Comparison of ENCODE assay signal across 24 mouse cellular contexts in the genomic region with DNA sequence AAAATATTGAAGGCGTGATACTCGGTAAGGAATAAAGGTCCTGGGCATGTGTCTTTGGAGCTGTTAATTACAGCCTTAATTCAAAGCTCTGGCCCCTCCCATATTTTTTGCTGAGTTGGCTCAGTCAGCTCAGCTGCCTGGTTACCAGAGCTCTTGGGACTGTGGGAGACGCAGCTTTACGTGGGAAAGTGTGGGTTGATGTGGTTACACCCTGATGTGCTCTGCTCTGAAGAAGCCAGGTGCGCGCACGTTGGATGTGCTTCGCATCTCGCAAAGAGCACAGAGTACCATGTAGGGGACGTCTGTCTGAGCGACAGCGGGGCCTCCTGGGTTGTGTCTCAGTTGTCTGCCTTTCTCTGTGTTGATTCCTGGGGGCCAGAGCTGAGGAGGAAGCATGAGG.
A peak's percentile ranks its signal among the peaks of the same experiment; 100 is the strongest.
DNase-seq lines count a peak whose midpoint lies in the region; ATAC-seq and TF ChIP-seq lines count a peak whose summit lies in the region.
"Had no signal": no experiment of that assay in that cellular context is flagged by ENCODE, and none has a peak within 500 bp of the region (broad histone marks: within the 10 kb centered on the region; RNA-seq: fewer than 3 reads in every experiment).

No protein-coding gene starts in this region.

- H3K27me3 ChIP-seq in midbrain, embryonic 11.5 days (ENCODE audit: control insufficient read depth, insufficient read depth, low read length), result no peaks in the 10 kb centered on the region
- H3K27me3 ChIP-seq in midbrain, embryonic 15.5 days (replicated peaks), result peaks cover 3% of the 10 kb centered on the region; the same call in 1 of the 2 replicates
- H3K27me3 ChIP-seq in stomach, postnatal 0 days (ENCODE audit: control insufficient read depth, insufficient read depth, low read length), result no peaks in the 10 kb centered on the region
- no peaks in the 10 kb centered on the region for H3K27me3 ChIP-seq in intestine, embryonic 15.5 days (replicated peaks)
- H3K27me3 ChIP-seq: heart, embryonic 15.5 days; hindbrain, embryonic 15.5 days; limb, embryonic 12.5 days; liver, embryonic 13.5 days; lung, embryonic 15.5 days; neural tube, embryonic 12.5 days had no signal

- no peak for TF ChIP-seq CTCF in brain, embryonic 14.5 days (IDR thresholded peaks at IDR 0.05; ENCODE audit: borderline replicate concordance, extremely low read depth, insufficient read depth, insufficient read length)
- no peak for TF ChIP-seq CTCF in stomach, postnatal 0 days (IDR thresholded peaks at IDR 0.05; ENCODE audit: low read depth)

- TF ChIP-seq POLR2A in brain, embryonic 14.5 days (IDR thresholded peaks at IDR 0.05; ENCODE audit: borderline replicate concordance, extremely low read depth, insufficient read depth, insufficient read length, poor library complexity, severe bottlenecking), result no peak

- no peaks in the 10 kb centered on the region for H3K9me3 ChIP-seq in midbrain, embryonic 11.5 days (ENCODE audit: control insufficient read depth, low read length)
- no peaks in the 10 kb centered on the region for H3K9me3 ChIP-seq in midbrain, embryonic 15.5 days
- H3K9me3 ChIP-seq in stomach, postnatal 0 days (ENCODE audit: control insufficient read depth, low read length), result no peaks in the 10 kb centered on the region
- no peaks in the 10 kb centered on the region for H3K9me3 ChIP-seq in intestine, embryonic 15.5 days
- H3K9me3 ChIP-seq: forebrain, embryonic 15.5 days; heart, embryonic 15.5 days; hindbrain, embryonic 15.5 days; limb, embryonic 12.5 days; liver, embryonic 13.5 days; lung, embryonic 15.5 days; neural tube, embryonic 12.5 days had no signal

- no peak overlapping the region for H3K27ac ChIP-seq in midbrain, embryonic 11.5 days (ENCODE audit: low read depth, low read length)
- H3K27ac ChIP-seq in midbrain, embryonic 15.5 days, result no peak overlapping the region
- H3K27ac ChIP-seq in stomach, postnatal 0 days (replicated peaks), result 0 out of 2 replicates have a peak overlapping the region, but pooled peaks have one; percentile 8
- no peak overlapping the region for H3K27ac ChIP-seq in intestine, embryonic 15.5 days
- H3K27ac ChIP-seq: forebrain, embryonic 15.5 days; heart, embryonic 15.5 days; hindbrain, embryonic 15.5 days; left cerebral cortex, adult 2 months; limb, embryonic 12.5 days; liver, embryonic 13.5 days; lung, embryonic 15.5 days; neural tube, embryonic 12.5 days had no signal

- H3K4me2 ChIP-seq in midbrain, embryonic 11.5 days, result no peak overlapping the region
- no peak overlapping the region for H3K4me2 ChIP-seq in midbrain, embryonic 15.5 days
- peak overlapping the region; percentile 17; the same call in 1 of the 2 replicates for H3K4me2 ChIP-seq in stomach, postnatal 0 days (replicated peaks; ENCODE audit: low read depth)
- no peak overlapping the region for H3K4me2 ChIP-seq in intestine, embryonic 15.5 days (replicated peaks)
- H3K4me2 ChIP-seq: forebrain, embryonic 15.5 days; heart, embryonic 15.5 days; hindbrain, embryonic 15.5 days; limb, embryonic 12.5 days; liver, embryonic 13.5 days; lung, embryonic 15.5 days; neural tube, embryonic 12.5 days had no signal

- 88% methylated on average over 12 of the region's 12 CpGs for WGBS in midbrain, embryonic 11.5 days
- WGBS in midbrain, embryonic 15.5 days, result 81% methylated on average over 12 of the region's 12 CpGs
- WGBS in stomach, postnatal 0 days, result 65% methylated on average over 12 of the region's 12 CpGs
- 83% methylated on average over 12 of the region's 12 CpGs for WGBS in intestine, embryonic 15.5 days

- H3K36me3 ChIP-seq in midbrain, embryonic 11.5 days (ENCODE audit: control insufficient read depth, insufficient read depth, low read length), result no peaks in the 10 kb centered on the region
- no peaks in the 10 kb centered on the region for H3K36me3 ChIP-seq in midbrain, embryonic 15.5 days (replicated peaks)
- H3K36me3 ChIP-seq in stomach, postnatal 0 days (ENCODE audit: control insufficient read depth, insufficient read depth, low read length), result no peaks in the 10 kb centered on the region
- H3K36me3 ChIP-seq in intestine, embryonic 15.5 days, result no peaks in the 10 kb centered on the region
- H3K36me3 ChIP-seq: forebrain, embryonic 15.5 days; heart, embryonic 15.5 days; hindbrain, embryonic 15.5 days; limb, embryonic 12.5 days; liver, embryonic 13.5 days; lung, embryonic 15.5 days; neural tube, embryonic 12.5 days had no signal

- no peak overlapping the region for H3K9ac ChIP-seq in midbrain, embryonic 11.5 days (ENCODE audit: low read length)
- H3K9ac ChIP-seq in midbrain, embryonic 15.5 days, result no peak overlapping the region
- no peak overlapping the region for H3K9ac ChIP-seq in stomach, postnatal 0 days (ENCODE audit: low read length)
- no peak overlapping the region for H3K9ac ChIP-seq in intestine, embryonic 15.5 days
- H3K9ac ChIP-seq: forebrain, embryonic 15.5 days; heart, embryonic 15.5 days; hindbrain, embryonic 15.5 days; limb, embryonic 12.5 days; liver, embryonic 13.5 days; lung, embryonic 15.5 days; neural tube, embryonic 12.5 days had no signal

- ATAC-seq in midbrain, embryonic 11.5 days (ENCODE audit: low FRiP score), result no peak
- no peak for ATAC-seq in midbrain, embryonic 15.5 days (replicated peaks)
- ATAC-seq in stomach, postnatal 0 days (ENCODE audit: low FRiP score, low TSS enrichment), result peak; percentile 65; the same call in 1 of the 2 replicates
- no peak for ATAC-seq in intestine, embryonic 15.5 days
- ATAC-seq: forebrain, embryonic 15.5 days had no signal

- peak; percentile 56 for DNase-seq in midbrain, embryonic 11.5 days (ENCODE audit: low spot score, missing footprints)
- peak; percentile 34 for DNase-seq in brain, embryonic 14.5 days (ENCODE audit: low read depth)
- DNase-seq in stomach, postnatal 0 days (ENCODE audit: low spot score), result no peak
- peak; percentile 78 to 89 for DNase-seq in thymus, postnatal 36 days
- DNase-seq in cerebellum, adult 11-12 months, result no peak
- DNase-seq in gastrocnemius, adult 18-20 months (ENCODE audit: low spot score), result no peak
- DNase-seq: adrenal gland, postnatal 14 days; cerebellum, adult 8-10 months; gastrocnemius, postnatal 36 days; heart, postnatal 4 days; kidney, adult 8-10 months; kidney, postnatal 25 days; liver, embryonic 13.5 days; right cerebral cortex, postnatal 14 days; spleen, adult 18-20 months had no signal

- no peaks in the 10 kb centered on the region for H3K4me1 ChIP-seq in midbrain, embryonic 11.5 days (ENCODE audit: control insufficient read depth, insufficient read depth, low read length)
- peaks cover 12% of the 10 kb centered on the region; the same call in 1 of the 2 replicates for H3K4me1 ChIP-seq in midbrain, embryonic 15.5 days
- H3K4me1 ChIP-seq in stomach, postnatal 0 days (replicated peaks; ENCODE audit: control insufficient read depth, insufficient read depth), result 0 out of 2 replicates have a peak, but pooled peaks cover 2% of the 10 kb centered on the region
- no peaks in the 10 kb centered on the region for H3K4me1 ChIP-seq in intestine, embryonic 15.5 days (replicated peaks)
- H3K4me1 ChIP-seq: liver, embryonic 13.5 days; neural tube, embryonic 12.5 days had no signal

- no peak overlapping the region for H3K4me3 ChIP-seq in midbrain, embryonic 11.5 days (ENCODE audit: low read depth, low read length)
- H3K4me3 ChIP-seq in midbrain, embryonic 15.5 days, result no peak overlapping the region
- no peak overlapping the region for H3K4me3 ChIP-seq in stomach, postnatal 0 days (ENCODE audit: low read depth, low read length)
- no peak overlapping the region for H3K4me3 ChIP-seq in intestine, embryonic 15.5 days (replicated peaks)
- H3K4me3 ChIP-seq: forebrain, embryonic 15.5 days; heart, embryonic 15.5 days; hindbrain, embryonic 15.5 days; left cerebral cortex, adult 2 months; limb, embryonic 12.5 days; liver, embryonic 13.5 days; lung, embryonic 15.5 days; neural tube, embryonic 12.5 days had no signal

- TF ChIP-seq EP300 in stomach, postnatal 0 days (optimal IDR thresholded peaks at IDR 0.05), result no peak

Comparison
In these comparisons a context has a peak if more than half of its experiments do, and no peak if none do; other contexts are left out.
1. DNase-seq: peak in midbrain, embryonic 11.5 days (single experiment), brain, embryonic 14.5 days (single experiment) and thymus, postnatal 36 days (2 of 2); none in stomach, postnatal 0 days (single experiment), cerebellum, adult 11-12 months (single experiment) and gastrocnemius, adult 18-20 months (single experiment).